Mouse (Mus musculus): ENCODE measurements around the gene Gucd1. TPM values are rescaled to one million over a fixed set of nuclear protein-coding genes. Genes with fewer than 3 reads are reported as not detected.
"Not testable (repeated sequence)": the region's sequence is repeated elsewhere in the genome, so short reads cannot be mapped to it uniquely, and the experiment has no call there.

The Gucd1 gene
- polyA plus RNA-seq, 1 experiment from 2014 or later, result 48.7 TPM

GRCm38 (mm10) chr10:75500345-75500744, 17.4 kb downstream of the Gucd1 start:
- H3K27ac ChIP-seq, result peak overlapping the region; percentile 47; the same call in 1 of the 2 replicates
- WGBS (ENCODE audit: insufficient replicate concordance), result 42% methylated on average over 7 of the region's 7 CpGs
- H3K4me3 ChIP-seq (replicated peaks), result 0 out of 2 replicates have a peak overlapping the region, but pooled peaks have one; percentile 10

GRCm38 (mm10) chr10:75499791-75500190, 18.0 kb downstream of the Gucd1 start:
- Histone ChIP-seq H3K9ac (peak overlapping the region; percentile 37; the same call in 1 of the 2 replicates), H3K27me3 (no peaks in the 10 kb centered on the region), H3K4me1 (replicated peaks) (peaks cover 19% of the 10 kb centered on the region), H3K4me2 (peak overlapping the region; percentile 48), H3K27ac (peak overlapping the region; percentile 47; the same call in 1 of the 2 replicates), H3K9me3 (replicated peaks) (no peaks in the 10 kb centered on the region; the same call in 1 of the 2 replicates), H3K36me3 (peaks cover 27% of the 10 kb centered on the region), H3K4me3 (replicated peaks) (0 out of 2 replicates have a peak overlapping the region, but pooled peaks have one; percentile 10)
- DNase-seq, result no peak
- peak; percentile 13; the same call in 1 of the 2 replicates for ATAC-seq (ENCODE audit: low read depth)
- WGBS (ENCODE audit: insufficient replicate concordance), result 48% methylated on average over 3 of the region's 3 CpGs

More at GRCm38 (mm10) chr10:75500345-75500744, 17.4 kb downstream of the Gucd1 start:
- Histone ChIP-seq H3K36me3 (peaks cover 30% of the 10 kb centered on the region), H3K9ac (peak overlapping the region; percentile 37; the same call in 1 of the 2 replicates), H3K4me1 (replicated peaks) (peaks cover 24% of the 10 kb centered on the region), H3K27me3 (no peaks in the 10 kb centered on the region), H3K4me2 (peak overlapping the region; percentile 48), H3K9me3 (replicated peaks) (no peaks in the 10 kb centered on the region; the same call in 1 of the 2 replicates)
- ATAC-seq (ENCODE audit: low read depth), result peak; percentile 81
- DNase-seq, result peak; percentile 31

- not testable (repeated sequence) for H3K27me3 ChIP-seq; ATAC-seq (ENCODE audit: low read depth); H3K4me3 ChIP-seq (replicated peaks); H3K27ac ChIP-seq; H3K9ac ChIP-seq; H3K4me2 ChIP-seq; H3K9me3 ChIP-seq (replicated peaks); DNase-seq
- Histone ChIP-seq H3K36me3 (peaks cover 26% of the 10 kb centered on the region), H3K4me1 (replicated peaks) (peaks cover 13% of the 10 kb centered on the region)
- WGBS (ENCODE audit: insufficient replicate concordance), result 54% methylated on average over 7 of the region's 7 CpGs
These were observed 18.6 kb downstream of the Gucd1 start for GRCm38 (mm10) chr10:75499214-75499613.

GRCm38 (mm10) chr10:75495921-75496320, 21.9 kb downstream of the Gucd1 start:
- H3K9me3 ChIP-seq (replicated peaks), result no peaks in the 10 kb centered on the region

GRCm38 (mm10) chr10:75495304-75495703, 22.5 kb downstream of the Gucd1 start:
- no peak for ATAC-seq (ENCODE audit: low read depth)
- no peak overlapping the region for H3K27ac ChIP-seq
- H3K9me3 ChIP-seq (replicated peaks), result no peaks in the 10 kb centered on the region
- 33% methylated on average over 6 of the region's 6 CpGs for WGBS (ENCODE audit: insufficient replicate concordance)
- DNase-seq, result no peak
- no peak overlapping the region for H3K4me2 ChIP-seq
- H3K4me3 ChIP-seq (replicated peaks), result no peak overlapping the region
- H3K36me3 ChIP-seq, result no peaks in the 10 kb centered on the region
- H3K27me3 ChIP-seq, result no peaks in the 10 kb centered on the region
- H3K4me1 ChIP-seq (replicated peaks), result peaks cover 7% of the 10 kb centered on the region
- no peak overlapping the region for H3K9ac ChIP-seq

More at GRCm38 (mm10) chr10:75495921-75496320, 21.9 kb downstream of the Gucd1 start:
- Histone ChIP-seq H3K4me2 (no peak overlapping the region), H3K4me3 (replicated peaks) (no peak overlapping the region), H3K4me1 (replicated peaks) (peaks cover 12% of the 10 kb centered on the region), H3K27ac (no peak overlapping the region), H3K9ac (no peak overlapping the region), H3K27me3 (no peaks in the 10 kb centered on the region), H3K36me3 (no peaks in the 10 kb centered on the region)
- ATAC-seq (ENCODE audit: low read depth) (no peak), DNase-seq (no peak)

- DNase-seq (no peak), ATAC-seq (ENCODE audit: low read depth) (no peak)
- WGBS (ENCODE audit: insufficient replicate concordance), result 12% methylated on average over 2 of the region's 2 CpGs
- Histone ChIP-seq H3K27ac (no peak overlapping the region), H3K9me3 (replicated peaks) (no peaks in the 10 kb centered on the region), H3K4me1 (replicated peaks) (no peaks in the 10 kb centered on the region; the same call in 1 of the 2 replicates), H3K9ac (no peak overlapping the region), H3K36me3 (no peaks in the 10 kb centered on the region), H3K4me3 (replicated peaks) (no peak overlapping the region), H3K27me3 (no peaks in the 10 kb centered on the region), H3K4me2 (no peak overlapping the region)
These were observed 25.9 kb downstream of the Gucd1 start for GRCm38 (mm10) chr10:75491936-75492262.

- no peak overlapping the region for H3K9ac ChIP-seq
- no peak overlapping the region for H3K27ac ChIP-seq
- H3K36me3 ChIP-seq, result no peaks in the 10 kb centered on the region
- H3K27me3 ChIP-seq, result no peaks in the 10 kb centered on the region
- ATAC-seq (ENCODE audit: low read depth) (no peak), DNase-seq (no peak)
- WGBS (ENCODE audit: insufficient replicate concordance), result 58% methylated on average over 3 of the region's 3 CpGs
- H3K4me1 ChIP-seq (replicated peaks), result no peaks in the 10 kb centered on the region; the same call in 1 of the 2 replicates
- H3K4me3 ChIP-seq (replicated peaks), result no peak overlapping the region
- H3K4me2 ChIP-seq, result no peak overlapping the region
- H3K9me3 ChIP-seq (replicated peaks), result no peaks in the 10 kb centered on the region
These were observed 26.4 kb downstream of the Gucd1 start for GRCm38 (mm10) chr10:75491234-75491935.

GRCm38 (mm10) chr10:75490731-75491130, 27.0 kb downstream of the Gucd1 start:
- H3K9ac ChIP-seq, result no peak overlapping the region

GRCm38 (mm10) chr10:75489522-75489921, 28.2 kb downstream of the Gucd1 start:
- no peaks in the 10 kb centered on the region for H3K4me1 ChIP-seq (replicated peaks)
- H3K4me3 ChIP-seq (replicated peaks), result no peak overlapping the region
- no peak for DNase-seq
- no peak for ATAC-seq (ENCODE audit: low read depth)
- H3K9me3 ChIP-seq (replicated peaks), result no peaks in the 10 kb centered on the region
- no peaks in the 10 kb centered on the region for H3K27me3 ChIP-seq
- no peaks in the 10 kb centered on the region for H3K36me3 ChIP-seq
- no peak overlapping the region for H3K4me2 ChIP-seq
- WGBS (ENCODE audit: insufficient replicate concordance), result 48% methylated on average over 2 of the region's 2 CpGs
- no peak overlapping the region for H3K9ac ChIP-seq
- H3K27ac ChIP-seq, result no peak overlapping the region

More at GRCm38 (mm10) chr10:75490731-75491130, 27.0 kb downstream of the Gucd1 start:
- 52% methylated on average over 2 of the region's 2 CpGs for WGBS (ENCODE audit: insufficient replicate concordance)
- Histone ChIP-seq H3K27me3 (no peaks in the 10 kb centered on the region), H3K27ac (no peak overlapping the region), H3K36me3 (no peaks in the 10 kb centered on the region), H3K4me3 (replicated peaks) (no peak overlapping the region), H3K4me2 (no peak overlapping the region), H3K9me3 (replicated peaks) (no peaks in the 10 kb centered on the region), H3K4me1 (replicated peaks) (no peaks in the 10 kb centered on the region; the same call in 1 of the 2 replicates)
- ATAC-seq (ENCODE audit: low read depth) (no peak), DNase-seq (no peak)

GRCm38 (mm10) chr10:75487131-75487530, 30.6 kb downstream of the Gucd1 start:
- H3K9ac ChIP-seq, result no peak overlapping the region

GRCm38 (mm10) chr10:75486086-75486979, 31.4 kb downstream of the Gucd1 start:
- no peak overlapping the region for H3K27ac ChIP-seq
- peak; percentile 47 for DNase-seq
- H3K9me3 ChIP-seq (replicated peaks), result no peaks in the 10 kb centered on the region
- no peaks in the 10 kb centered on the region for H3K36me3 ChIP-seq
- no peak overlapping the region for H3K4me3 ChIP-seq (replicated peaks)
- H3K9ac ChIP-seq, result no peak overlapping the region
- H3K4me2 ChIP-seq, result no peak overlapping the region
- no peak; the same call in 1 of the 2 replicates for ATAC-seq (ENCODE audit: low read depth)
- no peaks in the 10 kb centered on the region for H3K4me1 ChIP-seq (replicated peaks)
- WGBS (ENCODE audit: insufficient replicate concordance), result 45% methylated on average over 9 of the region's 9 CpGs
- 0 out of 2 replicates have a peak, but pooled peaks cover 2% of the 10 kb centered on the region for H3K27me3 ChIP-seq

More at GRCm38 (mm10) chr10:75487131-75487530, 30.6 kb downstream of the Gucd1 start:
- ATAC-seq (ENCODE audit: low read depth) (no peak), DNase-seq (no peak)
- 0 out of 2 replicates have a peak, but pooled peaks cover 2% of the 10 kb centered on the region for H3K27me3 ChIP-seq
- H3K27ac ChIP-seq, result no peak overlapping the region
- 52% methylated on average over 3 of the region's 3 CpGs for WGBS (ENCODE audit: insufficient replicate concordance)
- H3K36me3 ChIP-seq, result no peaks in the 10 kb centered on the region
- no peaks in the 10 kb centered on the region for H3K4me1 ChIP-seq (replicated peaks)
- no peak overlapping the region for H3K4me2 ChIP-seq
- H3K9me3 ChIP-seq (replicated peaks), result no peaks in the 10 kb centered on the region
- no peak overlapping the region for H3K4me3 ChIP-seq (replicated peaks)
